Mouse (Mus musculus) liver, embryonic 15.5 days (tissue): Measurements from ENCODE around the gene Znrf2. TPM values are rescaled to one million over a fixed set of nuclear protein-coding genes. Genes with fewer than 3 reads are reported as not detected.

Experiments
- ATAC-seq: fragments of 200-750 bp; cut with Nextera tagmentation; 2 replicates; pipeline ENCODE4 v1.8.0; 2017; ENCODE audit warnings: moderate number of reproducible peaks, mild to moderate bottlenecking, moderate library complexity; ENCODE audit not compliant: insufficient read depth
- H3K27ac ChIP-seq: fragments of 300-500 bp; sonication (generic); replicated peaks from 2 replicates; pipeline ENCODE4 v1.5.1; 2015; ENCODE audit warnings: mild to moderate bottlenecking, inconsistent platforms
- H3K27me3 ChIP-seq: fragments of 300-500 bp; sonication (generic); 2 replicates; pipeline ENCODE4 v1.6.1; 2015; ENCODE audit warnings: mild to moderate bottlenecking, inconsistent platforms
- H3K36me3 ChIP-seq: fragments of 300-500 bp; sonication (generic); replicated peaks from 2 replicates; pipeline ENCODE4 v1.6.1; 2015; ENCODE audit warnings: moderate library complexity, mild to moderate bottlenecking, inconsistent platforms
- H3K4me1 ChIP-seq: fragments of 300-500 bp; sonication (generic); replicated peaks from 2 replicates; pipeline ENCODE4 v1.6.1; 2015; ENCODE audit warnings: inconsistent platforms
- H3K4me2 ChIP-seq: fragments of 300-500 bp; sonication (generic); 2 replicates; pipeline ENCODE4 v1.6.1; 2015; ENCODE audit warnings: moderate library complexity, mild to moderate bottlenecking, inconsistent platforms
- H3K4me3 ChIP-seq: fragments of 300-500 bp; sonication (generic); replicated peaks from 2 replicates; pipeline ENCODE4 v1.5.1; 2015; ENCODE audit warnings: mild to moderate bottlenecking, inconsistent platforms
- H3K9ac ChIP-seq: fragments of 300-500 bp; sonication (generic); 2 replicates; pipeline ENCODE4 v1.6.1; 2015; ENCODE audit warnings: moderate library complexity, mild to moderate bottlenecking, inconsistent platforms
- H3K9me3 ChIP-seq: fragments of 300-500 bp; sonication (generic); replicated peaks from 2 replicates; pipeline ENCODE4 v1.6.1; 2016; ENCODE audit warnings: inconsistent platforms
- WGBS: fragments of 180-500 bp; shearing (Covaris S2); methylation state at CpG from one replicate; pipeline ENCODE4 v1.1.7; 2015; ENCODE audit warnings: mixed read lengths; ENCODE audit not compliant: insufficient replicate concordance; 5-methylcytosine and 5-hydroxymethylcytosine counted together
- polyA plus RNA-seq: library from polyadenylated mRNA; unstranded; fragments of >200 nt; fragmentation: Nextera tagmentation; extraction: Ambion mirVana; gene quantifications from 2 replicates; pipeline ENCODE4 v1.2.1, GENCODE M21; 2015

Gene Znrf2
- polyA plus RNA-seq, 1 experiment from 2014 or later = 2.1 TPM

- 37% methylated on average over 5 of the region's 5 CpGs for WGBS
- no peak overlapping the region for H3K9ac ChIP-seq
Observed at GRCm38 (mm10) chr6:54786766-54787165, 29.9 kb upstream of the Znrf2 start.

GRCm38 (mm10) chr6:54788493-54788892 lies 28.2 kb upstream of the Znrf2 start:
- H3K36me3 ChIP-seq = no peaks in the 10 kb centered on the region
- H3K4me3 ChIP-seq = no peak overlapping the region
- no peaks in the 10 kb centered on the region for H3K9me3 ChIP-seq
- WGBS = 59% methylated on average over 6 of the region's 6 CpGs
- H3K9ac ChIP-seq = no peak overlapping the region
- no peak overlapping the region for H3K4me2 ChIP-seq
- no peak overlapping the region for H3K27ac ChIP-seq
- 0 out of 2 replicates have a peak, but pooled peaks cover 4% of the 10 kb centered on the region for H3K4me1 ChIP-seq
- no peaks in the 10 kb centered on the region for H3K27me3 ChIP-seq
- ATAC-seq = no peak

More at GRCm38 (mm10) chr6:54786766-54787165, 29.9 kb upstream of the Znrf2 start:
- Histone ChIP-seq H3K4me3 (no peak overlapping the region), H3K27ac (no peak overlapping the region), H3K4me1 (0 out of 2 replicates have a peak, but pooled peaks cover 4% of the 10 kb centered on the region), H3K9me3 (no peaks in the 10 kb centered on the region), H3K4me2 (no peak overlapping the region), H3K36me3 (no peaks in the 10 kb centered on the region), H3K27me3 (no peaks in the 10 kb centered on the region)
- ATAC-seq = no peak

DNA sequence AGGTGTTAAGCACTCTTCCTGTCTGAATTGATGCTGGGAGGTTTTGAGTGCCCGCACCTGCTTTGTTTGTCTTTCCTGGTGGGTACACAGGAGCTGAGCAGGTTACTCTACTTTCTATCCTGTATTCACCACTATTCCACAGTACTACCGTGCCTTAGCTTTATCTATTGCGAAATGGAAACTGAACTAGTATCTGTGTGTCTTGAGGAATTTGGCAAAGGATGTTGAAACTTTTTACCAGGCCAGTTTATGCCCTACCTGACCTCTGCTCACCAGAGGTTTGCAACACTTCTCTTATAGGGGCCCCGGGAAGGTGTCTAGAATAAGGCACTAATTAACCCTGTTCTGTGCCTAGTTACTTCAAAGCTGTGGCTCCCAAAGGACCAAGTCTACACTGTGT lies 27.6 kb upstream of the Znrf2 start:
- H3K36me3 ChIP-seq = no peaks in the 10 kb centered on the region
- H3K9me3 ChIP-seq = no peaks in the 10 kb centered on the region
- no peaks in the 10 kb centered on the region for H3K27me3 ChIP-seq
- no peak overlapping the region for H3K4me2 ChIP-seq
- 44% methylated on average over 4 of the region's 4 CpGs for WGBS
- H3K27ac ChIP-seq = peak overlapping the region; percentile 48; the same call in 1 of the 2 replicates
- peak; percentile 57 for ATAC-seq
- 0 out of 2 replicates have a peak, but pooled peaks cover 4% of the 10 kb centered on the region for H3K4me1 ChIP-seq
- H3K4me3 ChIP-seq = no peak overlapping the region
- no peak overlapping the region for H3K9ac ChIP-seq

GRCm38 (mm10) chr6:54790071-54790470 lies 26.6 kb upstream of the Znrf2 start:
- Histone ChIP-seq H3K9ac (no peak overlapping the region), H3K36me3 (no peaks in the 10 kb centered on the region), H3K4me2 (no peak overlapping the region), H3K27ac (peak overlapping the region; percentile 31; the same call in 1 of the 2 replicates), H3K4me3 (no peak overlapping the region), H3K4me1 (0 out of 2 replicates have a peak, but pooled peaks cover 4% of the 10 kb centered on the region), H3K27me3 (no peaks in the 10 kb centered on the region), H3K9me3 (no peaks in the 10 kb centered on the region)
- WGBS = 47% methylated on average over 4 of the region's 4 CpGs
- ATAC-seq = peak; percentile 36

GRCm38 (mm10) chr6:54793853-54794252 lies 22.9 kb upstream of the Znrf2 start:
- no peak for ATAC-seq
- WGBS = 60% methylated on average over 3 of the region's 3 CpGs

GRCm38 (mm10) chr6:54794372-54794771 lies 22.3 kb upstream of the Znrf2 start:
- Histone ChIP-seq H3K9ac (no peak overlapping the region), H3K4me2 (no peak overlapping the region), H3K4me1 (0 out of 2 replicates have a peak, but pooled peaks cover 4% of the 10 kb centered on the region), H3K27me3 (no peaks in the 10 kb centered on the region), H3K4me3 (no peak overlapping the region), H3K27ac (no peak overlapping the region), H3K36me3 (no peaks in the 10 kb centered on the region), H3K9me3 (no peaks in the 10 kb centered on the region)
- ATAC-seq = no peak
- WGBS = 52% methylated on average over 2 of the region's 2 CpGs

More at GRCm38 (mm10) chr6:54793853-54794252, 22.9 kb upstream of the Znrf2 start:
- H3K4me2 ChIP-seq = no peak overlapping the region
- no peak overlapping the region for H3K4me3 ChIP-seq
- H3K27ac ChIP-seq = no peak overlapping the region
- H3K9ac ChIP-seq = no peak overlapping the region
- no peaks in the 10 kb centered on the region for H3K36me3 ChIP-seq
- H3K27me3 ChIP-seq = no peaks in the 10 kb centered on the region
- 0 out of 2 replicates have a peak, but pooled peaks cover 4% of the 10 kb centered on the region for H3K4me1 ChIP-seq
- no peaks in the 10 kb centered on the region for H3K9me3 ChIP-seq

GRCm38 (mm10) chr6:54794991-54795390 lies 21.7 kb upstream of the Znrf2 start:
- H3K4me2 ChIP-seq = no peak overlapping the region
- H3K27me3 ChIP-seq = no peaks in the 10 kb centered on the region
- no peak overlapping the region for H3K4me3 ChIP-seq
- no peaks in the 10 kb centered on the region for H3K36me3 ChIP-seq
- 0 out of 2 replicates have a peak, but pooled peaks cover 2% of the 10 kb centered on the region for H3K4me1 ChIP-seq
- no peak overlapping the region for H3K27ac ChIP-seq
- no peak for ATAC-seq
- 70% methylated on average over 5 of the region's 5 CpGs for WGBS
- H3K9me3 ChIP-seq = no peaks in the 10 kb centered on the region
- no peak overlapping the region for H3K9ac ChIP-seq

DNA sequence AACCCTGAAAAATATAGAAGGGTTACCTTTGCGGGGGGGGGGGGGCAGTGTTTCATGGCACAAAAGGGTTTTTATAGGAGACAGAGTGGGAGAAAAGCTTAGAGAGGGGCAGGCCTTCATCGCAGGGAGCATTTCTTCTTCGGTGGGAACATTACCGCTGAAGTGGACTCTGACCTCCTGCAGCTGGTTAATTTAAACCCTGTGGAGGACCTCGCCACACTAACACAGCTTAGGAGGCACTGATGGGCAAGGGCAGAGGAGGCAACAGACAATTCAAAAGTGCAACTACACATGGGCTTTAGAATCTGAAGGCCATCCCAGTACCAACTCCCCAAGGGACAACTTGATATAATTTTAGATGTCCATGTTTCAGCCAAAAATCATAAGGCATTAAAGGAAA lies 20.7 kb upstream of the Znrf2 start:
- Histone ChIP-seq H3K4me1 (0 out of 2 replicates have a peak, but pooled peaks cover 1% of the 10 kb centered on the region), H3K36me3 (no peaks in the 10 kb centered on the region), H3K27me3 (no peaks in the 10 kb centered on the region), H3K4me3 (no peak overlapping the region), H3K9me3 (no peaks in the 10 kb centered on the region), H3K4me2 (no peak overlapping the region), H3K9ac (no peak overlapping the region), H3K27ac (no peak overlapping the region)
- ATAC-seq = no peak
- WGBS = 63% methylated on average over 5 of the region's 5 CpGs

DNA sequence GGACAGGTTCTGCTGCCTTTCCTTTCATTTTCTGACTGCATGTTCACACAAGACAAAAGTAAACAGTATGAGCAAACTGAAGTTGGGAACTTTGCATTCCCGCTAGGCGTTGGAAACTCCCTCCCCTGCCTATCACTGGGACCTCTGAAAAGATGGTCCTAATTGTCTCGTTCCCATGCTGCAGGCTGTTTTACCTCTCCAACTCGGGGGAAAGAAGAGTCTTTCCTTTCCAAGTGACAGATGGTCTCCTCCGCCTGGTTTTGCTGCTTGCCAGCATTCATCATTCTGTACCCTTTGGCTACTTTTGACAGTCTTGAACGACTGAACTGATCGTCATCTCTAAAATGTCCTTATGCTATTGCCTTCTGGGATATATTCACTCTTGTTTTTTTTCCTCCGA lies 14.4 kb upstream of the Znrf2 start:
- Histone ChIP-seq H3K4me2 (no peak overlapping the region), H3K36me3 (no peaks in the 10 kb centered on the region), H3K9ac (no peak overlapping the region), H3K4me1 (no peaks in the 10 kb centered on the region), H3K27ac (peak overlapping the region; percentile 33), H3K4me3 (no peak overlapping the region), H3K9me3 (no peaks in the 10 kb centered on the region), H3K27me3 (no peaks in the 10 kb centered on the region)
- 47% methylated on average over 8 of the region's 8 CpGs for WGBS
- peak; percentile 42; the same call in 1 of the 2 replicates for ATAC-seq

GRCm38 (mm10) chr6:54804066-54804864 lies 12.5 kb upstream of the Znrf2 start:
- H3K9ac ChIP-seq = no peak overlapping the region
- no peak for ATAC-seq
- no peaks in the 10 kb centered on the region for H3K4me1 ChIP-seq
- no peaks in the 10 kb centered on the region for H3K36me3 ChIP-seq
- no peaks in the 10 kb centered on the region for H3K27me3 ChIP-seq
- H3K4me2 ChIP-seq = no peak overlapping the region
- no peak overlapping the region for H3K27ac ChIP-seq
- H3K9me3 ChIP-seq = no peaks in the 10 kb centered on the region
- WGBS = 61% methylated on average over 17 of the region's 18 CpGs
- no peak overlapping the region for H3K4me3 ChIP-seq

- Histone ChIP-seq H3K9me3 (no peaks in the 10 kb centered on the region), H3K36me3 (no peaks in the 10 kb centered on the region), H3K9ac (no peak overlapping the region), H3K27me3 (no peaks in the 10 kb centered on the region), H3K4me1 (peaks cover 6% of the 10 kb centered on the region; the same call in 1 of the 2 replicates), H3K27ac (no peak overlapping the region), H3K4me3 (no peak overlapping the region), H3K4me2 (no peak overlapping the region)
- WGBS = 59% methylated on average over 5 of the region's 5 CpGs
- ATAC-seq = no peak
Observed at GRCm38 (mm10) chr6:54805779-54806178, 10.9 kb upstream of the Znrf2 start.
